Mouse (Mus musculus): ENCODE measurements at regions not wholly inside any gene's neighbourhood (a gene's known extent, or its start where the extent isn't known, plus 50 kb on each side); places are given as distances from the start of the nearest gene placed in this dataset.

DNA sequence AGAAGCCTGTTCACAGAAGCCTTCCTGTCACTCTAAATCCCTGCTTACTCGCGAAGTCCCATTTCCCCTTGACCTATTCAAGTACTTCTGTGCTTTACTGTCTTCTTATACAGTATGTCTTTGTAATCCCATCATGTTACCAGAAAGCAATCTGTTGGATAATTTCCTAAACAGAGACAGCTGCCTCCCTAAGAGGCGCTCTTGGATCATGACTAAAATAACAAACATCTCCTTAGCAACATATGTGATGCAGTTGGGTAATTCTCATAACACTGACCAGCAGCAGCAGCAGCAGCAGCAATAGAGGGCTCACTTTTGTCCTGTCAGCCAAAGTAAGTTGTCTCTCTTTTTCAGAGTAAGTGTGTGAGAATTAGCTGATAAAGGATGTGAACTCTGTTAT lies 138.1 kb upstream of the Gm11114 start:
- DNase-seq (ENCODE audit: low spot score) (no peak), ATAC-seq (replicated peaks; ENCODE audit: low FRiP score, low TSS enrichment, low read depth) (no peak)
- 45% methylated on average over 3 of the region's 3 CpGs for WGBS

DNA sequence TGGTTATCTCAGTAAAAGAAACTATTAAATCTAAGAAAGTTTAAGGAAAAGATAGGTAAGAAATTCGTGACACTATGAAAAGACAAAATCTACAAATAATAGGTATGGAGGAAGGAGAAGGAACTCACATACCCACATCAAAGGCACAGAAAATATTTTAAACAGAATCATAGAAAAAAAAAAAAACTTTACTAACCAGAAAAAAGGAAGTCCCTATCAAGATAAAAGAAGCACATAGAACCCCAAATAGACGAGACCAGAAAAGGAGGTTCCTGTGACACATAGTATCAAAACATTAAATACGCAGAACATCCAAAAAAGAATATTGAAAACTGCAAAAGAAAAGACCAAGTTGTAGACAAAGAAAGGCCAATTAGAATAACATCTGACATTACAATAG lies 111.4 kb upstream of the Gm11114 start:
- ATAC-seq (replicated peaks; ENCODE audit: low FRiP score, low TSS enrichment, low read depth), result no peak
- H3K4me1 ChIP-seq (replicated peaks; ENCODE audit: control insufficient read depth, insufficient read depth, low read length), result no peaks in the 10 kb centered on the region
- no peaks in the 10 kb centered on the region for H3K36me3 ChIP-seq (ENCODE audit: control insufficient read depth, insufficient read depth, low read length)
- H3K27ac ChIP-seq (ENCODE audit: low read depth), result no peak overlapping the region
- H3K27me3 ChIP-seq (replicated peaks; ENCODE audit: control insufficient read depth, insufficient read depth, low read length), result no peaks in the 10 kb centered on the region
- H3K4me2 ChIP-seq (ENCODE audit: low read length), result no peak overlapping the region
- no peak overlapping the region for H3K4me3 ChIP-seq (ENCODE audit: low read depth, low read length)
- WGBS, result 78% methylated on average over 3 of the region's 3 CpGs
- no peaks in the 10 kb centered on the region for H3K9me3 ChIP-seq (ENCODE audit: control insufficient read depth, low read length)
- no peak overlapping the region for H3K9ac ChIP-seq (ENCODE audit: low read length)
- DNase-seq (ENCODE audit: low spot score), result no peak

More for the DNA sequence above, 138.1 kb upstream of the Gm11114 start:
- no peaks in the 10 kb centered on the region for H3K36me3 ChIP-seq (ENCODE audit: control insufficient read depth, insufficient read depth, low read length)
- no peak overlapping the region for H3K4me3 ChIP-seq (ENCODE audit: low read depth, low read length)
- no peaks in the 10 kb centered on the region for H3K9me3 ChIP-seq (ENCODE audit: control insufficient read depth, low read length)
- no peak overlapping the region for H3K4me2 ChIP-seq (ENCODE audit: low read length)
- no peak overlapping the region for H3K27ac ChIP-seq (ENCODE audit: low read depth)
- H3K9ac ChIP-seq (ENCODE audit: low read length), result no peak overlapping the region
- no peaks in the 10 kb centered on the region for H3K4me1 ChIP-seq (replicated peaks; ENCODE audit: control insufficient read depth, insufficient read depth, low read length)
- H3K27me3 ChIP-seq (replicated peaks; ENCODE audit: control insufficient read depth, insufficient read depth, low read length), result no peaks in the 10 kb centered on the region

GRCm38 (mm10) chr9:85224870-85225269 lies 87.7 kb upstream of the Gm11114 start:
- WGBS, result 72% methylated on average over 3 of the region's 3 CpGs
- DNase-seq (ENCODE audit: low spot score) (no peak), ATAC-seq (replicated peaks; ENCODE audit: low FRiP score, low TSS enrichment, low read depth) (no peak)
- Histone ChIP-seq H3K27ac (ENCODE audit: low read depth) (no peak overlapping the region), H3K4me3 (ENCODE audit: low read depth, low read length) (no peak overlapping the region), H3K9ac (ENCODE audit: low read length) (no peak overlapping the region), H3K4me1 (replicated peaks; ENCODE audit: control insufficient read depth, insufficient read depth, low read length) (no peaks in the 10 kb centered on the region), H3K9me3 (ENCODE audit: control insufficient read depth, low read length) (no peaks in the 10 kb centered on the region), H3K4me2 (ENCODE audit: low read length) (no peak overlapping the region), H3K36me3 (ENCODE audit: control insufficient read depth, insufficient read depth, low read length) (no peaks in the 10 kb centered on the region), H3K27me3 (replicated peaks; ENCODE audit: control insufficient read depth, insufficient read depth, low read length) (no peaks in the 10 kb centered on the region)

Measured in intestine, embryonic 14.5 days (tissue).